Mouse (Mus musculus) liver, embryonic 11.5 days (tissue): ENCODE results near the gene Ggn. TPM values are rescaled to one million over a fixed set of nuclear protein-coding genes. Genes with fewer than 3 reads are reported as not detected.

ENCODE experiments used
- ATAC-seq: fragments of 200-750 bp; cut with Nextera tagmentation; replicated peaks from 2 replicates; pipeline ENCODE4 v1.8.0; 2017; ENCODE audit warnings: moderate number of reproducible peaks, mild to moderate bottlenecking, moderate TSS enrichment, moderate library complexity; ENCODE audit not compliant: low FRiP score
- DNase-seq: peaks from one replicate; pipeline ENCODE4 v3.0.0-alpha.2; 2017; ENCODE audit warnings: low spot score
- H3K27ac ChIP-seq: fragments of 300-500 bp; sonication (generic); 2 replicates; pipeline ENCODE4 v1.5.1; 2014; ENCODE audit warnings: mild to moderate bottlenecking, low read depth, low read length, control low read depth
- H3K27me3 ChIP-seq: fragments of 300-500 bp; sonication (generic); replicated peaks from 2 replicates; pipeline ENCODE4 v1.6.1; 2014; ENCODE audit warnings: low read length, mixed read lengths; ENCODE audit not compliant: control insufficient read depth, insufficient read depth
- H3K36me3 ChIP-seq: fragments of 300-500 bp; sonication (generic); 2 replicates; pipeline ENCODE4 v1.6.1; 2014; ENCODE audit warnings: mild to moderate bottlenecking, low read length, moderate library complexity, mixed read lengths; ENCODE audit not compliant: control insufficient read depth, insufficient read depth
- H3K4me1 ChIP-seq: fragments of 300-500 bp; sonication (generic); replicated peaks from 2 replicates; pipeline ENCODE4 v1.6.1; 2014; ENCODE audit warnings: low read length, mixed read lengths; ENCODE audit not compliant: control insufficient read depth, insufficient read depth
- H3K4me2 ChIP-seq: fragments of 300-500 bp; sonication (generic); 2 replicates; pipeline ENCODE4 v1.6.1; 2014; ENCODE audit warnings: mild to moderate bottlenecking, control low read depth, moderate library complexity
- H3K4me3 ChIP-seq: fragments of 300-500 bp; sonication (generic); 2 replicates; pipeline ENCODE4 v1.5.1; 2014; ENCODE audit warnings: low read depth, low read length, control low read depth
- H3K9ac ChIP-seq: fragments of 300-500 bp; sonication (generic); 2 replicates; pipeline ENCODE4 v1.6.1; 2014; ENCODE audit warnings: low read depth, low read length, control low read depth
- H3K9me3 ChIP-seq: fragments of 300-500 bp; sonication (generic); 2 replicates; pipeline ENCODE4 v1.6.1; 2016; ENCODE audit warnings: low read length, inconsistent platforms, mixed read lengths; ENCODE audit not compliant: control insufficient read depth
- WGBS: fragments of 180-500 bp; shearing (Covaris S2); extraction: QIAGEN DNeasy Blood & Tissue Kit; methylation state at CpG from one replicate; pipeline ENCODE4 v1.1.7; 2014; 5-methylcytosine and 5-hydroxymethylcytosine counted together
- polyA plus RNA-seq: library from polyadenylated mRNA; unstranded; fragments of >200 nt; fragmentation: Nextera tagmentation; extraction: Ambion mirVana; gene quantifications from 2 replicates; pipeline ENCODE4 v1.2.1, GENCODE M21; 2014

The Ggn gene
- 0.37 and 0.47 TPM in 2 replicates for polyA plus RNA-seq

- Histone ChIP-seq H3K9ac (peak within 1 kb of the TSS; percentile 56), H3K9me3 (no peaks in the 10 kb centered on the region), H3K27ac (peak within 1 kb of the TSS; percentile 34; the same call in 1 of the 2 replicates), H3K4me2 (peak within 1 kb of the TSS; percentile 87), H3K27me3 (peaks cover 56% of the 10 kb centered on the region), H3K36me3 (peaks cover 16% of the 10 kb centered on the region; the same call in 1 of the 2 replicates), H3K4me1 (peaks cover 26% of the 10 kb centered on the region), H3K4me3 (peak within 1 kb of the TSS; percentile 52)
- ATAC-seq: peak; percentile 55
- under 1% methylated on average over 30 of the region's 30 CpGs for WGBS
- peak; percentile 79 for DNase-seq
Observed at GRCm38 (mm10) chr7:29170066-29170754, at the start of gene Ggn, which contains the start of gene Spred3. Gene Ggn, plus strand, starts transcription at chr7:29170210. Gene Spred3, minus strand, starts transcription at chr7:29170411.

GRCm38 (mm10) chr7:29122821-29123220 is 47.2 kb upstream of the Ggn start:
- peaks cover 15% of the 10 kb centered on the region for H3K4me1 ChIP-seq
- H3K27me3 ChIP-seq: no peaks in the 10 kb centered on the region
- H3K4me3 ChIP-seq: no peak overlapping the region
- DNase-seq: no peak
- no peak for ATAC-seq
- no peak overlapping the region for H3K27ac ChIP-seq
- no peak overlapping the region for H3K9ac ChIP-seq
- H3K9me3 ChIP-seq: no peaks in the 10 kb centered on the region
- H3K36me3 ChIP-seq: no peaks in the 10 kb centered on the region
- H3K4me2 ChIP-seq: no peak overlapping the region
- WGBS: 81% methylated on average over 9 of the region's 9 CpGs

- Histone ChIP-seq H3K4me1 (peaks cover 15% of the 10 kb centered on the region), H3K9me3 (no peaks in the 10 kb centered on the region), H3K4me2 (no peak overlapping the region), H3K9ac (no peak overlapping the region), H3K27ac (no peak overlapping the region), H3K27me3 (no peaks in the 10 kb centered on the region), H3K4me3 (no peak overlapping the region), H3K36me3 (no peaks in the 10 kb centered on the region)
- ATAC-seq: no peak
- WGBS: 45% methylated on average over 5 of the region's 5 CpGs
- no peak for DNase-seq
Observed at GRCm38 (mm10) chr7:29123531-29124358, 46.3 kb upstream of the Ggn start.

- peak; percentile 86 for ATAC-seq
- Histone ChIP-seq H3K27me3 (no peaks in the 10 kb centered on the region), H3K27ac (no peak within 1 kb of the TSS), H3K4me1 (peaks cover 15% of the 10 kb centered on the region), H3K36me3 (no peaks in the 10 kb centered on the region), H3K4me3 (peak within 1 kb of the TSS; percentile 47), H3K9ac (peak within 1 kb of the TSS; percentile 57; the same call in 1 of the 2 replicates), H3K4me2 (peak within 1 kb of the TSS; percentile 75), H3K9me3 (no peaks in the 10 kb centered on the region)
- peak; percentile 72 for DNase-seq
- under 1% methylated on average over 16 of the region's 16 CpGs for WGBS
Observed at GRCm38 (mm10) chr7:29124970-29125369, 45.0 kb upstream of the Ggn start, which contains the start of gene Ryr1. Gene Ryr1, minus strand, starts transcription at chr7:29125179.

- DNase-seq: peak; percentile 46
- 12% methylated on average over 7 of the region's 7 CpGs for WGBS
- no peak overlapping the region for H3K4me2 ChIP-seq
Observed at GRCm38 (mm10) chr7:29126173-29126915, 43.7 kb upstream of the Ggn start.

GRCm38 (mm10) chr7:29128725-29129124 is 41.3 kb upstream of the Ggn start:
- WGBS: 71% methylated on average over 2 of the region's 2 CpGs
- ATAC-seq: no peak

More at GRCm38 (mm10) chr7:29126173-29126915, 43.7 kb upstream of the Ggn start:
- Histone ChIP-seq H3K27me3 (no peaks in the 10 kb centered on the region), H3K36me3 (no peaks in the 10 kb centered on the region), H3K9ac (no peak overlapping the region), H3K9me3 (no peaks in the 10 kb centered on the region), H3K27ac (no peak overlapping the region), H3K4me3 (no peak overlapping the region), H3K4me1 (peaks cover 15% of the 10 kb centered on the region)
- ATAC-seq: no peak; the same call in 1 of the 2 replicates

GRCm38 (mm10) chr7:29134230-29134629 is 35.8 kb upstream of the Ggn start:
- no peaks in the 10 kb centered on the region for H3K9me3 ChIP-seq
- H3K27me3 ChIP-seq: 0 out of 2 replicates have a peak, but pooled peaks cover 2% of the 10 kb centered on the region
- ATAC-seq: no peak
- WGBS: 1% methylated on average over 4 of the region's 4 CpGs
- DNase-seq: no peak
- no peak overlapping the region for H3K27ac ChIP-seq
- H3K4me3 ChIP-seq: peak overlapping the region; percentile 26
- peaks cover 3% of the 10 kb centered on the region; the same call in 1 of the 2 replicates for H3K4me1 ChIP-seq
- peak overlapping the region; percentile 51 for H3K4me2 ChIP-seq
- H3K36me3 ChIP-seq: no peaks in the 10 kb centered on the region
- no peak overlapping the region for H3K9ac ChIP-seq

More at GRCm38 (mm10) chr7:29128725-29129124, 41.3 kb upstream of the Ggn start:
- no peaks in the 10 kb centered on the region for H3K9me3 ChIP-seq
- no peak for DNase-seq
- no peak overlapping the region for H3K4me2 ChIP-seq
- no peak overlapping the region for H3K27ac ChIP-seq
- no peak overlapping the region for H3K4me3 ChIP-seq
- H3K9ac ChIP-seq: no peak overlapping the region
- no peaks in the 10 kb centered on the region for H3K27me3 ChIP-seq
- H3K36me3 ChIP-seq: no peaks in the 10 kb centered on the region
- peaks cover 13% of the 10 kb centered on the region for H3K4me1 ChIP-seq
